Mouse (Mus musculus) retina, postnatal 1 day (tissue): ENCODE data around the gene Klhl3.

Source experiments
- DNase-seq: peaks from one replicate; pipeline ENCODE4 v3.0.0-alpha.2; 2012

Gene Klhl3

GRCm38 (mm10) chr13:58066081-58066495 is 47.3 kb downstream of the Klhl3 start:
- DNase-seq = no peak

- peak; percentile 10 for DNase-seq
Measured at GRCm38 (mm10) chr13:58065316-58065715, 48.1 kb downstream of the Klhl3 start.

GRCm38 (mm10) chr13:58057953-58058870 is 55.2 kb downstream of the Klhl3 start:
- DNase-seq = peak; percentile 77

- DNase-seq = no peak
Measured at GRCm38 (mm10) chr13:58056618-58057017, 56.8 kb downstream of the Klhl3 start.

GRCm38 (mm10) chr13:58053628-58054027 is 59.8 kb downstream of the Klhl3 start:
- no peak for DNase-seq

- DNase-seq = no peak
Measured at GRCm38 (mm10) chr13:58051654-58052053, 61.7 kb downstream of the Klhl3 start.

GRCm38 (mm10) chr13:58051251-58051650 is 62.1 kb downstream of the Klhl3 start:
- no peak for DNase-seq

- no peak for DNase-seq
Measured at GRCm38 (mm10) chr13:58049121-58049520, 64.3 kb downstream of the Klhl3 start.

GRCm38 (mm10) chr13:58048076-58048475 is 65.3 kb downstream of the Klhl3 start:
- DNase-seq = no peak

- DNase-seq = no peak
Measured at GRCm38 (mm10) chr13:58046178-58046577, 67.2 kb downstream of the Klhl3 start.

GRCm38 (mm10) chr13:58045278-58045677 is 68.1 kb downstream of the Klhl3 start:
- peak; percentile 39 for DNase-seq

GRCm38 (mm10) chr13:58043278-58043677 is 70.1 kb downstream of the Klhl3 start:
- DNase-seq = no peak

- DNase-seq = no peak
Measured at GRCm38 (mm10) chr13:58040112-58040511, 73.3 kb downstream of the Klhl3 start.

GRCm38 (mm10) chr13:58037506-58037905 is 75.9 kb downstream of the Klhl3 start:
- no peak for DNase-seq

GRCm38 (mm10) chr13:58035470-58036156 is 77.8 kb downstream of the Klhl3 start:
- DNase-seq = peak; percentile 8

- DNase-seq = no peak
Measured at GRCm38 (mm10) chr13:58034985-58035384, 78.4 kb downstream of the Klhl3 start.

- no peak for DNase-seq
Measured at GRCm38 (mm10) chr13:58034507-58034906, 78.9 kb downstream of the Klhl3 start.

- peak; percentile 74 for DNase-seq
Measured at GRCm38 (mm10) chr13:58031755-58032154, 81.6 kb downstream of the Klhl3 start.

- no peak for DNase-seq
Measured at GRCm38 (mm10) chr13:58027115-58027514, 86.3 kb downstream of the Klhl3 start.

- DNase-seq = no peak
Measured at GRCm38 (mm10) chr13:58025701-58026414, 87.5 kb downstream of the Klhl3 start.

GRCm38 (mm10) chr13:58023726-58024453 is 89.5 kb downstream of the Klhl3 start:
- DNase-seq = peak; percentile 34

GRCm38 (mm10) chr13:58023001-58023560 is 90.3 kb downstream of the Klhl3 start:
- DNase-seq = no peak
